Mouse (Mus musculus) intestine, embryonic 14.5 days (tissue): ENCODE data around the gene Prtn3. TPM values are rescaled to one million over a fixed set of nuclear protein-coding genes. Genes with fewer than 3 reads are reported as not detected.

Source experiments
- ATAC-seq: fragments of 200-750 bp; cut with Nextera tagmentation; replicated peaks from 2 replicates; pipeline ENCODE4 v1.8.0; 2017; ENCODE audit warnings: low read depth, moderate number of reproducible peaks, moderate TSS enrichment, moderate library complexity; ENCODE audit not compliant: low FRiP score, low TSS enrichment
- DNase-seq: peaks from one replicate; pipeline ENCODE4 v3.0.0-alpha.2; 2018; ENCODE audit warnings: low spot score
- H3K27ac ChIP-seq: fragments of 300-500 bp; sonication (generic); 2 replicates; pipeline ENCODE4 v1.5.1; 2014; ENCODE audit warnings: low read depth, mild to moderate bottlenecking, control low read depth
- H3K27me3 ChIP-seq: fragments of 300-500 bp; sonication (generic); replicated peaks from 2 replicates; pipeline ENCODE4 v1.6.1; 2014; ENCODE audit warnings: low read length, control low read depth; ENCODE audit not compliant: control insufficient read depth, insufficient read depth
- H3K36me3 ChIP-seq: fragments of 300-500 bp; sonication (generic); 2 replicates; pipeline ENCODE4 v1.6.1; 2014; ENCODE audit warnings: low read length, control low read depth; ENCODE audit not compliant: control insufficient read depth, insufficient read depth
- H3K4me1 ChIP-seq: fragments of 300-500 bp; sonication (generic); replicated peaks from 2 replicates; pipeline ENCODE4 v1.6.1; 2014; ENCODE audit warnings: low read length, control low read depth, mixed read lengths; ENCODE audit not compliant: control insufficient read depth, insufficient read depth
- H3K4me2 ChIP-seq: fragments of 300-500 bp; sonication (generic); 2 replicates; pipeline ENCODE4 v1.6.1; 2014; ENCODE audit warnings: low read length
- H3K4me3 ChIP-seq: fragments of 300-500 bp; sonication (generic); 2 replicates; pipeline ENCODE4 v1.5.1; 2014; ENCODE audit warnings: low read depth, low read length, control low read depth, mixed read lengths
- H3K9ac ChIP-seq: fragments of 300-500 bp; sonication (generic); 2 replicates; pipeline ENCODE4 v1.6.1; 2014; ENCODE audit warnings: mild to moderate bottlenecking, low read length
- H3K9me3 ChIP-seq: fragments of 300-500 bp; sonication (generic); 2 replicates; pipeline ENCODE4 v1.6.1; 2016; ENCODE audit warnings: low read length, control low read depth; ENCODE audit not compliant: control insufficient read depth
- WGBS: fragments of 180-500 bp; shearing (Covaris S2); extraction: QIAGEN DNeasy Blood & Tissue Kit; methylation state at CpG from one replicate; pipeline ENCODE4 v1.1.7; 2014; 5-methylcytosine and 5-hydroxymethylcytosine counted together
- polyA plus RNA-seq: library from polyadenylated mRNA; unstranded; fragments of >200 nt; fragmentation: Nextera tagmentation; extraction: Ambion mirVana; gene quantifications from 2 replicates; pipeline ENCODE4 v1.2.1, GENCODE M21; 2014

Gene Prtn3
- polyA plus RNA-seq, 1 experiment from 2014 or later, result 5.2 TPM

DNA sequence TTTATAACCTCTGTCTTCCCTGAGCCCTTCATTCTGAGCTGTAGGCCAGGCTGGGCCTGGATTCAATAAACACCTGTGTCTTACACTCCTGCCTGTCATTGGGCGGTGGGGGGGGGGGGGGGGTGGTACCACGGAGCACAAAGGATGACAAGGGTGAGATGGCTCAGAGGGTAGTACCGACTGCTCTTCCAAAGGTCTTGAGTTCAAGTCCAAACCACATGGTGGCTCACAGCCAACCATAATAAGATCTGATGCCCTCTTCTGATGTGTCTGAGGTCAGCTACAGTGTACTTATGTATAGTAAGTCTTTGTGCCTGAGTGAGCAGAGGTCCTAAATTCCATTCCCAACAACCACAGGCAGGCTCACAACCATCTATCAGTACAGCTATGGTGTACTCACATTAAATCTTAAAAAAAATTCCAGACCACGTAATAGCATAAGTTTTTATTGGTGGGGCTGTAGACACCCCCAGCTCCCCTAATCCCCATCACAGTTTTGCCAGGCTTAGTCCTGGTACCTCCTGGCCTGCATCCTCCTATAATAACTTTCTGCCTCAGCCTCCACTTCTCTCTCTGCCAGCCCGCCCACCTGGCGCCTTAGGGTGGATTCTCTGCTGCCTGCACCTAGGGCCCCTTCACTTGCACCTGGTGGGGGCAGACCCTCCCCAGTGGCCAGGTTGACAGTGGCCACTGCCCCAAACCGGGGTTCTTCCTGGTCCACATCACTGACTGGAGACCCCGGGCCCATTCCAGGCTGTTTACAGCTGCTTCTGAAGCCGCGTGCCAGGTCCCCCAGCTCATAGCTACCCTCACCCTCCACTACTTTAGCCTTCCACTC lies 9.7 kb upstream of the Prtn3 start:
- Histone ChIP-seq H3K36me3 (peaks cover 68% of the 10 kb centered on the region), H3K27ac (no peak overlapping the region), H3K9me3 (no peaks in the 10 kb centered on the region), H3K9ac (no peak overlapping the region), H3K4me1 (no peaks in the 10 kb centered on the region), H3K27me3 (no peaks in the 10 kb centered on the region), H3K4me2 (no peak overlapping the region), H3K4me3 (no peak overlapping the region)
- WGBS, result 43% methylated on average over 10 of the region's 10 CpGs
- no peak for DNase-seq
- peak; percentile 17 for ATAC-seq

DNA sequence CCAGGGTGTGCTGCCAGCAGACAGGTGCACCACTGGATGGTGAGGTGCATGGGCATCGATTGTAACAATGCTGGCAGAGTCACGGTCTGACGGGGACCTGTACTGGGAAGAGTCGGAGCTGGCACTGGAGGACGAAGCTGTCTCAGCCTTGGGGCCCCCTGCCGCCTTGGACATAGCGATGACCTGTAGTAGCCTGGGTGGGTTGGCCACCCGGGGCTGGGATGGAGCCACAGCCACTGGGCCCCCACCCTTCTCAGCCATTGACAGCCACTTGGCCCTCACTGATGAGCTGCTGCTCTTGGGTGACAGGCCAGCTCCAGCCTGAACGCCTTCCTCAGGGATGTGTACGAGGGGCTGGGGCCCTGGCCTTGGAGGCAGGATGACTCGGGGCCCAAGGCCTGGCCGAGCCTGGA lies 9.1 kb upstream of the Prtn3 start:
- no peaks in the 10 kb centered on the region for H3K9me3 ChIP-seq
- ATAC-seq, result peak; percentile 42
- DNase-seq, result no peak
- peaks cover 62% of the 10 kb centered on the region for H3K36me3 ChIP-seq
- 59% methylated on average over 12 of the region's 12 CpGs for WGBS
- H3K4me3 ChIP-seq, result no peak overlapping the region
- H3K4me1 ChIP-seq, result no peaks in the 10 kb centered on the region
- H3K4me2 ChIP-seq, result no peak overlapping the region
- no peak overlapping the region for H3K27ac ChIP-seq
- H3K9ac ChIP-seq, result no peak overlapping the region
- no peaks in the 10 kb centered on the region for H3K27me3 ChIP-seq

DNA sequence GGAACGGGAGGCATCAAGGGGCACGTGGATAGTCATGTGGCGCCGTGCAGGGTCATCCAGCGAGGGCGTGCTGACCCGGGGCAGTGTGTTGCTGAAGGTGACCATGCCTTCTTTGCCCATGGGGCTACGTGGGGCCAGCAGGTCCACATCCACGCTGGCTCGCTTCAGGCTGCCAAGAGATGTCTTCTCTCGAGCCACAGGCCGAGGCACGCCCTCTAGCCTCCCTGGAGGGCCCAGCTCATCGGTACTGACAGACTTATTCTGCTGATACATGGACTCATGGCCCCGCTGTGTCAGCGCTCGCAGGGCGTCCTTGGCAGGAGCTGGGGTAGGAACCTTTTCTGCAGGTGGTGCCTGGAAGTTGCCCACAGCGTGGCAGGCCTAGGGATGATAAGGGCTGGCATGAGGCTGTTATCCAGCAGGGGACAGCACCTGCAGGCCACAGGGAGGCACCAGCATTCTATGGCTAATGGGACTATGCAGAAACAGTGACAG lies 8.4 kb upstream of the Prtn3 start:
- WGBS, result 76% methylated on average over 19 of the region's 19 CpGs
- Histone ChIP-seq H3K36me3 (peaks cover 56% of the 10 kb centered on the region), H3K27me3 (no peaks in the 10 kb centered on the region), H3K27ac (no peak overlapping the region), H3K9ac (no peak overlapping the region), H3K4me2 (no peak overlapping the region), H3K9me3 (no peaks in the 10 kb centered on the region), H3K4me1 (no peaks in the 10 kb centered on the region), H3K4me3 (no peak overlapping the region)
- ATAC-seq (peak; percentile 1; the same call in 1 of the 2 replicates), DNase-seq (no peak)

DNA sequence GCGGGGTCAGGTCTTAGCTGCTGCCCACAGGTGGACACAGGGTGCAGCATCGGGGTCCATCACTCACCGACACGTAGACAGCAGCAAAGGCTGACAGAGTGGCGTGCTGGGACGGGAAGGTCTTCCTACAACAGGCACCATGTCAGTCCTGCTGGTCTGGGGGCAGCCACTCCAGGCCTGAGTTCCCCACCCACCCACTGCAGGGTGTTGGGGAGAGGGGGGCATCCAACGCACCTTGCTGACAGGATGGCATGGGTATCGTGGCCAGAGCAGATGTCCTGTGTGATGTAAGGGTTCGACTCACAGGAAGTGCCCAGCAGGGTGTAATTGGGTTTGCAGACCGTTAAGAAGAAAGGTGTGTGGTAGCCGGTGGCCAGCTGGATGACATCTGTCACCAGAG lies 7.7 kb upstream of the Prtn3 start:
- Histone ChIP-seq H3K9me3 (no peaks in the 10 kb centered on the region), H3K4me2 (no peak overlapping the region), H3K27ac (no peak overlapping the region), H3K27me3 (no peaks in the 10 kb centered on the region), H3K9ac (no peak overlapping the region), H3K36me3 (peaks cover 48% of the 10 kb centered on the region), H3K4me1 (no peaks in the 10 kb centered on the region), H3K4me3 (no peak overlapping the region)
- WGBS, result 81% methylated on average over 11 of the region's 11 CpGs
- DNase-seq (no peak), ATAC-seq (no peak)

DNA sequence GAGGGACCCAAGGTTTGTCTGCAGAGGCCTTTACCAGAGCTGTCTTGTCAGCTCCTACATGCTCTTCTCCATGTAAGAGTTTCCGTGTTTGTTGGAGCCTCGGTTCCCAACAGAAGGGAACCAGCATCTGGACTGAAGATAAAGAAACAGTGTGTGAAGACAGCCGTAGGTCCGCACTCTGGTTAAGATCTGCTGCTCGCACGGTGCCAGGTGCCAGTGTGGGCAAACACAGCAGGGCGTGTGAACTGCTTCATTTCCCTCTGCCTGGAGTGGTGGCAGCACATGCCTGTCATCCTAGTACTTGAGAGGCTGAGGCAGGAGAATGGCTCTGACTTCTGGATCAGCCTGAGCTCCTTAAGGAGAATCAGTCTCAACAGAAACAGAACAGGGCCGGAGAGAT lies 2.4 kb upstream of the Prtn3 start:
- no peak overlapping the region for H3K9ac ChIP-seq
- peaks cover 22% of the 10 kb centered on the region for H3K4me1 ChIP-seq
- no peak for ATAC-seq
- H3K4me2 ChIP-seq, result no peak overlapping the region
- no peaks in the 10 kb centered on the region for H3K9me3 ChIP-seq
- no peak overlapping the region for H3K27ac ChIP-seq
- H3K4me3 ChIP-seq, result no peak overlapping the region
- H3K36me3 ChIP-seq, result no peaks in the 10 kb centered on the region
- no peaks in the 10 kb centered on the region for H3K27me3 ChIP-seq
- 92% methylated on average over 8 of the region's 8 CpGs for WGBS
- DNase-seq, result no peak

DNA sequence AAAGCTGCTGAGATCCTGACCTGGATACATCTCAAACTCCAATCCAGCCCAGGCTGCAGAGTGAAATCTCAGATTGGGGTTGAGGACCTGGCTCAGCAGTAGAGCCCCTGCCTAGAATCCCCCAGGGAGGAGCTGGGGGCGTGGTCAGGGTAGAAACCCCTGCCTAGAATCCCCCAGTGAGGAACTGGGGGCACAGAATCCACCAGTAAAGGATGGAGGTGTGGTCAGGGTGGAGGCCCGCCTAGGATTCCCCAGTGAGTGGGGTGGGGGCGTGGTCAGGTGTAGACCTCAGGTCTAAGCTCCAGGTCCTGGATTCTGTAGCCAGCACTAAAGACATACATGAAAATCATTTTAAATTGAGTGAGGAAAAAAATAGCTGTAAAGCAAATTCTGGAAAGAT lies 1.4 kb upstream of the Prtn3 start:
- no peaks in the 10 kb centered on the region for H3K27me3 ChIP-seq
- no peak for ATAC-seq
- peak overlapping the region; percentile 59 for H3K4me2 ChIP-seq
- H3K9me3 ChIP-seq, result no peaks in the 10 kb centered on the region
- WGBS, result 47% methylated on average over 3 of the region's 3 CpGs
- peaks cover 22% of the 10 kb centered on the region for H3K4me1 ChIP-seq
- H3K9ac ChIP-seq, result no peak overlapping the region
- H3K36me3 ChIP-seq, result no peaks in the 10 kb centered on the region
- H3K27ac ChIP-seq, result no peak overlapping the region
- DNase-seq, result no peak
- peak overlapping the region; percentile 51 for H3K4me3 ChIP-seq

DNA sequence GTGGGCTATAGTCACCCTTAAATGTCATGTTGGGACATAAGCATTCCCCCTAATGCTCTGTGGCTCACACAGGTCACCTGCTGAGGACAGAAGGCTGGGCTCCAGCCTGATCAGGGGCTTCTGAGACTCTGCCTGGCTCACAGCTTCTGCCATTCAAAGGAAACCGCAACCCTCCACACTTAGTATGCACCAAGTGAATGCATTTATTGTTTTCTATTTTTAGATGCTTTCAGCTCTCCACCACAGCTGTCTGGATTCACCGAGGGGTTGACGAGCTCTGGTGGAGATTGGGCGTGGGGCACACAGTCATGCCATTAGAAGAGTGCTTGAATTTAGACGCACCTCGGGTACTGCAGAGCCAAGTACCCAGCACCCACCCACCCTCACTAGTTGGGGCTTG lies 963 bp upstream of the Prtn3 start:
- no peaks in the 10 kb centered on the region for H3K9me3 ChIP-seq
- peak overlapping the region; percentile 61 for H3K9ac ChIP-seq
- DNase-seq (no peak), ATAC-seq (no peak)
- peaks cover 22% of the 10 kb centered on the region for H3K4me1 ChIP-seq
- no peaks in the 10 kb centered on the region for H3K36me3 ChIP-seq
- H3K4me2 ChIP-seq, result peak overlapping the region; percentile 59
- 16% methylated on average over 6 of the region's 6 CpGs for WGBS
- H3K27me3 ChIP-seq, result no peaks in the 10 kb centered on the region
- no peak overlapping the region for H3K27ac ChIP-seq
- H3K4me3 ChIP-seq, result peak overlapping the region; percentile 51

DNA sequence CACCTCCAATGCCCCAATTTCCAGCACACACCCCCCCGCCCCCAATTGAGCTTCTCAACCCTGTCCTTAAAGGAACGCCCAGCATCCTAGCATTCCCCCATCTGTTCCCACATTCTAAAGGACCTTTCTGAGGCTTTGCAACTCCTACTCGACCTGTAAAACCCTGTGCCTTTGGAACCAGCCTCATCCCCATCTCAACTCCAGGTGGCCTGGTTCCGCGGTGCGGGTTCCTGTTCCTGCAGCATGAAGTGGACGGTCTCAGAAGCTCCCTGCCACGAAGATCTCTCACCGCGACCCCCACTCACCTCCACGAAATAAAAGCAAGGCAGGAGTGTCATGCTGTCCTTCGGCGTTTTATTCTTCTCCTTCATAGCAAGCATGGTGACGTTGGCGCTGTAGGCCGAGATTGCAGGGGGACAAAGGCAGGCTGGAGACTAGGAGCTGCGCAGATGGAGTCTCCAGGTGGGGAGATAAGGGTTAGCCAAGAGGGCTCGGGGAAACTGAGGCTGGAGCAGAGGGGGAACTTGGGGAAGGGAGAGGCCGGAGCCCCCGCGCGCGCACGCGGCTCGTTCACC lies 474 bp upstream of the Prtn3 start:
- H3K27ac ChIP-seq, result peak overlapping the region; percentile 57
- DNase-seq (no peak), ATAC-seq (peak; percentile 24; the same call in 1 of the 2 replicates)

More for the DNA sequence above, 474 bp upstream of the Prtn3 start:
- no peaks in the 10 kb centered on the region for H3K36me3 ChIP-seq
- peaks cover 22% of the 10 kb centered on the region for H3K4me1 ChIP-seq
- no peaks in the 10 kb centered on the region for H3K9me3 ChIP-seq
- 2% methylated on average over 26 of the region's 26 CpGs for WGBS
- H3K27me3 ChIP-seq, result no peaks in the 10 kb centered on the region
- peak overlapping the region; percentile 61 for H3K9ac ChIP-seq
- H3K4me2 ChIP-seq, result peak overlapping the region; percentile 59
- peak overlapping the region; percentile 51 for H3K4me3 ChIP-seq
